Mouse (Mus musculus) midbrain, embryonic 11.5 days (tissue): ENCODE data around the gene Tbc1d24. TPM values are rescaled to one million over a fixed set of nuclear protein-coding genes. Genes with fewer than 3 reads are reported as not detected.

Experiments used
- ATAC-seq: fragments of 200-750 bp; cut with Nextera tagmentation; 2 replicates; pipeline ENCODE4 v1.8.0; 2017; ENCODE audit warnings: moderate TSS enrichment, moderate library complexity; ENCODE audit not compliant: low FRiP score
- DNase-seq: peaks from one replicate; pipeline ENCODE4 v3.0.0; 2015; ENCODE audit warnings: low spot score; ENCODE audit errors: missing footprints
- H3K27ac ChIP-seq: fragments of 300-500 bp; sonication (generic); 2 replicates; pipeline ENCODE4 v1.5.1; 2014; ENCODE audit warnings: low read depth, low read length
- H3K27me3 ChIP-seq: fragments of 300-500 bp; sonication (generic); 2 replicates; pipeline ENCODE4 v1.6.1; 2014; ENCODE audit warnings: mild to moderate bottlenecking, low read length, moderate library complexity, mixed read lengths; ENCODE audit not compliant: control insufficient read depth, insufficient read depth
- H3K36me3 ChIP-seq: fragments of 300-500 bp; sonication (generic); 2 replicates; pipeline ENCODE4 v1.6.1; 2014; ENCODE audit warnings: mild to moderate bottlenecking, low read length, moderate library complexity, mixed read lengths; ENCODE audit not compliant: control insufficient read depth, insufficient read depth
- H3K4me1 ChIP-seq: fragments of 300-500 bp; sonication (generic); 2 replicates; pipeline ENCODE4 v1.6.1; 2014; ENCODE audit warnings: low read length; ENCODE audit not compliant: control insufficient read depth, insufficient read depth
- H3K4me2 ChIP-seq: fragments of 300-500 bp; sonication (generic); 2 replicates; pipeline ENCODE4 v1.6.1; 2014; ENCODE audit warnings: mild to moderate bottlenecking, moderate library complexity
- H3K4me3 ChIP-seq: fragments of 300-500 bp; sonication (generic); 2 replicates; pipeline ENCODE4 v1.5.1; 2014; ENCODE audit warnings: low read depth, low read length
- H3K9ac ChIP-seq: fragments of 300-500 bp; sonication (generic); 2 replicates; pipeline ENCODE4 v1.6.1; 2014; ENCODE audit warnings: low read length
- H3K9me3 ChIP-seq: fragments of 300-500 bp; sonication (generic); 2 replicates; pipeline ENCODE4 v1.6.1; 2016; ENCODE audit warnings: low read length; ENCODE audit not compliant: control insufficient read depth
- WGBS: fragments of 180-500 bp; shearing (Covaris S2); extraction: QIAGEN DNeasy Blood & Tissue Kit; methylation state at CpG from one replicate; pipeline ENCODE4 v1.1.7; 2014; 5-methylcytosine and 5-hydroxymethylcytosine counted together
- polyA plus RNA-seq: library from polyadenylated mRNA; unstranded; fragments of >200 nt; fragmentation: Nextera tagmentation; extraction: Ambion mirVana; gene quantifications from 2 replicates; pipeline ENCODE4 v1.2.1, GENCODE M21; 2014

Gene Tbc1d24
- polyA plus RNA-seq, 1 experiment from 2014 or later = 7.3 TPM

DNA sequence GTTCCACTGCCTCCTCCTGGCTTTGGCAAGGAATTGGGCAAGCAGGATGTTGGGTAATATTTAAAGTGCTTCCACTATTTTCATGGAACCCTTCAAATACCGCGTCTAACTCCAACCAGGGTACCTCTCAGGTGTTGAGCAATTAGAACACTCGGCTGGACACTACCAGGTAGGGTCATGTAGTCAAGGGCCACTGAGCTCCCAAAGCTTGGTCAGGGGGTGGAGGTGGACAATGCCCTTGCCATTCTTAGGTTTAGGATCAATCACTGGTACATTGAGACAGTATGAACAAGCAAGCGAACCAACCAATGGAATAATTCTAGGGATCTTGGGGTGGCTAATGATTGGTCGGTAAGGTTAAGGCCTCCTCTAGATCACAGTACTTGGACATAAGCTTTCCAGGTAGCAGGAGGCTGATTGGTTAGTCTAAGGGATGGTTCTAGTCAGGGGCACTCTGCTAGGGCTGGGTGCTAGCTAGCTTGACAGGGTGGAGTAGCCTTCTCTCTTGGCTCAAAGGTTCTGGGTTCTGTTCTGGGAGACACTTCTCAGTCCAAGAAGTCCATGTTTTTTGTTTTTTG, 7.2 kb upstream of the Tbc1d24 start:
- peaks cover 21% of the 10 kb centered on the region for H3K27me3 ChIP-seq
- no peak overlapping the region for H3K27ac ChIP-seq
- peak overlapping the region; percentile 97 for H3K4me2 ChIP-seq
- 23% methylated on average over 5 of the region's 5 CpGs for WGBS
- ATAC-seq (0 out of 2 replicates have a peak, but pooled peaks have one; percentile 1), DNase-seq (peak; percentile 61)
- peak overlapping the region; percentile 54 for H3K4me3 ChIP-seq
- H3K36me3 ChIP-seq = peaks cover 7% of the 10 kb centered on the region; the same call in 1 of the 2 replicates
- no peak overlapping the region; the same call in none of the 2 replicates for H3K9ac ChIP-seq
- no peaks in the 10 kb centered on the region for H3K9me3 ChIP-seq
- peaks cover 37% of the 10 kb centered on the region for H3K4me1 ChIP-seq

DNA sequence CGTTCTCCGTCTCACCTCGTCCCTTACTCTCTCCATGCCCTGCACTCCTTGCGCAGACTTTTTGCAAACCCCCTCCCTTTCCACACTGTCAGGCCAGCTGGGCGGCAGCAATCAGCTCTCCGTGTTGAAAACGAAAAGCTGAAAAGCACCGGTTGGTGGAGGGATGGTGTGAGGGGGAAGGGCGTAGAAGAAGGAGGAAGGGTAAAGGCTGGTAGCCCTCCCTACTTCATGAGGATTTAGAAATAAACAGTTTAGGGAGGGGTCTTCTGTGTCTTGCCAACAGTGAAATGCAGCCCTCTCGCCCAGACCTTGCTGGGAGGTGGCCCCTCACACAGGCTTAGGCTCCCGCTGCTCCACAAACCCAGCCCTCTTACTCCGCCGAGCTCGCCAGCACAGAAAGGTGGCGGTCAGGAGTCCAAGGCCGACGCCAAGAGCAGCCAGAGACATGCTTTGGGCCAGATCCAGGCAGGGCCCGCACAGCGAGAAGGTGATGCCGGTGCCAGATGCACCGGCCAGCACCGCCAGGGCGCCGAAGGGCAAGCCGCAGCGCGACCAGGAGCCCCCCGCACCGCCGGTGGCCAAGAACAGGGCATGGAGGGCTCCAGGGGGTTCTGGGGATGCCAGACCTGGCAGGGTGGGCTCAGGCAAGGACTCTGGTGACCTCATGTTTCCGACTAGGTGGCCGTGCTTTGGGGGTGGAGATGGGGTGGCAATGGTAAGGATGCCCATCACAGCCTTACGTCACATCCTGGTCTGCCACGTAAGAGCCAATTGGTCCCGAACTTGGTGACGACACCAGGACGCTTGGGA, 6.5 kb upstream of the Tbc1d24 start:
- H3K9ac ChIP-seq = peak overlapping the region; percentile 88
- peak overlapping the region; percentile 35; the same call in 1 of the 2 replicates for H3K27ac ChIP-seq
- H3K4me1 ChIP-seq = peaks cover 43% of the 10 kb centered on the region
- ATAC-seq (peak; percentile 57), DNase-seq (peak; percentile 97)
- peaks cover 28% of the 10 kb centered on the region for H3K27me3 ChIP-seq
- H3K4me3 ChIP-seq = peak overlapping the region; percentile 54
- WGBS = 2% methylated on average over 37 of the region's 37 CpGs
- H3K36me3 ChIP-seq = peaks cover 7% of the 10 kb centered on the region; the same call in 1 of the 2 replicates
- H3K9me3 ChIP-seq = no peaks in the 10 kb centered on the region
- H3K4me2 ChIP-seq = peak overlapping the region; percentile 97

DNA sequence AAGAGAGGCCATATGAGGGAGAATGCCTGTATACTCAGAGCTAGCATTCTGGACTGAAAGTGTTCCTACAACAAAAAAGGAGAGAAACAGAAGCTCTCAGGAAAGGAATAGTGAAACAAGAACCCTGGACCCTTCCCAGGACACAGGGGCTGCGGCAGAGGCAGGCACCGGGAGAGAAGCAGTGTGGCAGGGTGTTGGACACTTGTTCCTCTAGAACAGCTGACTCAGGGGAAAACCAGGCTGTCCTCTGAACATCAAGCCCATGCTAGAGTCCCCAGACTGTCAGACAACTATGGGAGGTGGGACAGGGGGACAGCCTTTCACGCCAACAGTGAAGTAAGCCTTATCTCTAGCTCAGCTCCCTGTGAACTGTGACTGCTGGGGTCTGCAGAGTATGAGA, 5.2 kb upstream of the Tbc1d24 start:
- Histone ChIP-seq H3K9me3 (no peaks in the 10 kb centered on the region), H3K4me2 (no peak overlapping the region), H3K36me3 (peaks cover 3% of the 10 kb centered on the region; the same call in 1 of the 2 replicates), H3K4me1 (peaks cover 56% of the 10 kb centered on the region), H3K27ac (no peak overlapping the region), H3K27me3 (peaks cover 34% of the 10 kb centered on the region), H3K4me3 (no peak overlapping the region), H3K9ac (no peak overlapping the region)
- ATAC-seq (no peak), DNase-seq (peak; percentile 83)
- WGBS = 71% methylated on average over 3 of the region's 3 CpGs

- Histone ChIP-seq H3K4me1 (peaks cover 58% of the 10 kb centered on the region), H3K9me3 (no peaks in the 10 kb centered on the region), H3K36me3 (no peaks in the 10 kb centered on the region), H3K27ac (no peak overlapping the region), H3K4me3 (no peak overlapping the region), H3K9ac (no peak overlapping the region), H3K27me3 (peaks cover 34% of the 10 kb centered on the region), H3K4me2 (no peak overlapping the region)
- 65% methylated on average over 3 of the region's 3 CpGs for WGBS
- DNase-seq = no peak
- no peak for ATAC-seq
Measured at GRCm38 (mm10) chr17:24209916-24210240, 4.5 kb upstream of the Tbc1d24 start.

- Histone ChIP-seq H3K4me2 (peak within 1 kb of the TSS; percentile 89), H3K4me1 (peaks cover 64% of the 10 kb centered on the region), H3K27ac (peak within 1 kb of the TSS; percentile 50; the same call in 1 of the 2 replicates), H3K27me3 (peaks cover 34% of the 10 kb centered on the region), H3K9ac (peak within 1 kb of the TSS; percentile 76), H3K9me3 (no peaks in the 10 kb centered on the region), H3K36me3 (no peaks in the 10 kb centered on the region), H3K4me3 (peak within 1 kb of the TSS; percentile 45)
- WGBS = under 1% methylated on average over 30 of the region's 43 CpGs
- peak; percentile 94 for DNase-seq
- ATAC-seq = peak; percentile 31
Measured at GRCm38 (mm10) chr17:24209043-24209915, 3.9 kb upstream of the Tbc1d24 start, which contains the start of gene Ntn3. Ntn3 (minus strand) TSS chr17:24209531.

- ATAC-seq (0 out of 2 replicates have a peak, but pooled peaks have one; percentile 1), DNase-seq (peak; percentile 95)
- 1% methylated on average over 27 of the region's 29 CpGs for WGBS
- Histone ChIP-seq H3K27ac (peak overlapping the region; percentile 50; the same call in 1 of the 2 replicates), H3K4me1 (peaks cover 66% of the 10 kb centered on the region), H3K4me2 (peak overlapping the region; percentile 89), H3K4me3 (peak overlapping the region; percentile 45), H3K36me3 (no peaks in the 10 kb centered on the region), H3K9ac (peak overlapping the region; percentile 76), H3K9me3 (no peaks in the 10 kb centered on the region), H3K27me3 (peaks cover 34% of the 10 kb centered on the region)
Measured at GRCm38 (mm10) chr17:24208641-24209042, 3.3 kb upstream of the Tbc1d24 start.

DNA sequence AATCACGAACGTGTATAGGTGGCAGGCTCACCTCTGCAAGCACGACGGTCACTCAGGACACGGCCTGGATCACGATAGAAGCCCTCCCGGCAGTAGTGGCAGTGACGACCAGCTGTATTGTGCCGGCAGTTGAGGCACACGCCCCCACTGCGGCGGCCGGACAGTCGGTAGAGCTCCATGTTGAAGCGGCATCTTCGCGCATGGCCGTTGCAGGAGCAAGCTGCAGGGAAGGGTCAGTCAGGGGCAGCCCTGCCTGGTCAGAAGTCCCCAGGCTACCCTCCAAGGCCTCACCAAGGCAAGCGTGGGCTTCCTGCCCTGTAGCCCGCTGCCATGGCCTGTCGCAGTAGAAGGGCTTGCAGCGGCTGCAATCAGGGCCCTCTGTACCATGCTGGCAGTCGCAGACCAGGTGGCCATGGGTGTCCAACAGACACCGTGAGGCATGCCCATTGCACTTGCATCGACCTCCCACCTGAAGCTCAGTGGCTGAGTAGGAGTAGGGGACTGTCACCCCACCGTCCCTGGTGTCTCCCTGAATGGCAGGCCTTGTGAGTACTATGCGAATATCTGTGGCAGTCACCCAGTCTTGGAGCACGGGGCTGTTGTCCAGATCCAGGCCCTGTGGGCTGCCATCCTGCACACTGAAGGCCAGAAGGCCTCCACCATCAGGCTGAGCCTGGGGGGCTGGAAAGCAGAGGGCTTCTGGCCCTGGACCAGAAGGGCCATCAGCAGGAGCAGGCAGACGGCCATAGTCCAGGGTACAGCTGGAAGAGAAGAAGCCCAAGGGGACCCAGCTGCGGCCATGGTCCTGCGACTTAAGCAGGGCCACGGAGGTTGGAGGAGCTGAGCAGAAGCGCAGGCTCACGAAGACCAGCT, 2.6 kb upstream of the Tbc1d24 start:
- Histone ChIP-seq H3K9me3 (no peaks in the 10 kb centered on the region), H3K27ac (no peak overlapping the region), H3K4me2 (peak overlapping the region; percentile 89), H3K4me1 (peaks cover 70% of the 10 kb centered on the region), H3K36me3 (no peaks in the 10 kb centered on the region), H3K4me3 (peak overlapping the region; percentile 45), H3K27me3 (peaks cover 34% of the 10 kb centered on the region), H3K9ac (peak overlapping the region; percentile 76)
- 53% methylated on average over 34 of the region's 34 CpGs for WGBS
- DNase-seq (no peak), ATAC-seq (no peak)
